Mouse (Mus musculus): ENCODE data around the gene Foxp4. TPM values are rescaled to one million over a fixed set of nuclear protein-coding genes. Genes with fewer than 3 reads are reported as not detected.

Foxp4 gene
- polyA plus RNA-seq, 1 experiment from 2014 or later, result 9.5 TPM

DNA sequence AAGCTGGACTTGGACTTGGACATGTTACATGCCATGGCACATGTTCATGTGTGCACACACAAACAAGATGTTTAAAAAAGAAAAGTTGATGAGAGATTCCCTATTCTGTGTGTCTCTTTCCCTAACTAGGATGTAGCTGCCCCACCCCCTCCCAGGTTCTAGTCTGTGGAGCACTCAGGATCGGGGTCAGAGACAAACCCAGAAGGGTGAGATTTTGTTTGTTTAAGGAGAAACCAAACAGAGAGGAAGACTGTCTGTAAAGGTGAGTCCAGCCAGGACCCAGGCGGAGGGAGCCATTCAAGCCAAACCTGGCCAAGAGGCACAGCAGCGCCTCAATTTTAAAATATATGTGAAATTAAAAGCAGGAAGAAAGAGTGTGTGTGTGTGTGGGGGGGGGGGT, 7.2 kb downstream of the Foxp4 start:
- H3K27ac ChIP-seq, result no peak overlapping the region
- no peak for DNase-seq (ENCODE audit: low spot score)
- WGBS, result 72% methylated on average over 3 of the region's 3 CpGs
- no peak for TF ChIP-seq CTCF (IDR thresholded peaks at IDR 0.05; ENCODE audit: low read depth)
- no peaks in the 10 kb centered on the region for H3K36me3 ChIP-seq (ENCODE audit: insufficient read depth, low read length)
- H3K27me3 ChIP-seq (ENCODE audit: insufficient read depth, low read length), result no peaks in the 10 kb centered on the region
- H3K4me3 ChIP-seq (replicated peaks; ENCODE audit: low read depth, low read length), result no peak overlapping the region
- H3K4me2 ChIP-seq (ENCODE audit: low read length), result no peak overlapping the region
- H3K9ac ChIP-seq (ENCODE audit: low read depth, low read length), result no peak overlapping the region
- H3K9me3 ChIP-seq (replicated peaks; ENCODE audit: low read length), result no peaks in the 10 kb centered on the region
- 0 out of 2 replicates have a peak, but pooled peaks cover 1% of the 10 kb centered on the region for H3K4me1 ChIP-seq (replicated peaks; ENCODE audit: insufficient read depth, low read length)
- ATAC-seq (replicated peaks; ENCODE audit: low FRiP score, low read depth), result no peak

GRCm38 (mm10) chr17:47914676-47915219, 9.7 kb downstream of the Foxp4 start:
- Histone ChIP-seq H3K27ac (no peak overlapping the region), H3K4me3 (replicated peaks; ENCODE audit: low read depth, low read length) (no peak overlapping the region), H3K4me1 (replicated peaks; ENCODE audit: insufficient read depth, low read length) (no peaks in the 10 kb centered on the region), H3K27me3 (ENCODE audit: insufficient read depth, low read length) (no peaks in the 10 kb centered on the region), H3K9ac (ENCODE audit: low read depth, low read length) (no peak overlapping the region), H3K36me3 (ENCODE audit: insufficient read depth, low read length) (no peaks in the 10 kb centered on the region), H3K4me2 (ENCODE audit: low read length) (no peak overlapping the region), H3K9me3 (replicated peaks; ENCODE audit: low read length) (no peaks in the 10 kb centered on the region)
- DNase-seq (ENCODE audit: low spot score), result no peak
- no peak for ATAC-seq (replicated peaks; ENCODE audit: low FRiP score, low read depth)
- WGBS, result 61% methylated on average over 9 of the region's 9 CpGs
- no peak for TF ChIP-seq CTCF (IDR thresholded peaks at IDR 0.05; ENCODE audit: low read depth)

DNA sequence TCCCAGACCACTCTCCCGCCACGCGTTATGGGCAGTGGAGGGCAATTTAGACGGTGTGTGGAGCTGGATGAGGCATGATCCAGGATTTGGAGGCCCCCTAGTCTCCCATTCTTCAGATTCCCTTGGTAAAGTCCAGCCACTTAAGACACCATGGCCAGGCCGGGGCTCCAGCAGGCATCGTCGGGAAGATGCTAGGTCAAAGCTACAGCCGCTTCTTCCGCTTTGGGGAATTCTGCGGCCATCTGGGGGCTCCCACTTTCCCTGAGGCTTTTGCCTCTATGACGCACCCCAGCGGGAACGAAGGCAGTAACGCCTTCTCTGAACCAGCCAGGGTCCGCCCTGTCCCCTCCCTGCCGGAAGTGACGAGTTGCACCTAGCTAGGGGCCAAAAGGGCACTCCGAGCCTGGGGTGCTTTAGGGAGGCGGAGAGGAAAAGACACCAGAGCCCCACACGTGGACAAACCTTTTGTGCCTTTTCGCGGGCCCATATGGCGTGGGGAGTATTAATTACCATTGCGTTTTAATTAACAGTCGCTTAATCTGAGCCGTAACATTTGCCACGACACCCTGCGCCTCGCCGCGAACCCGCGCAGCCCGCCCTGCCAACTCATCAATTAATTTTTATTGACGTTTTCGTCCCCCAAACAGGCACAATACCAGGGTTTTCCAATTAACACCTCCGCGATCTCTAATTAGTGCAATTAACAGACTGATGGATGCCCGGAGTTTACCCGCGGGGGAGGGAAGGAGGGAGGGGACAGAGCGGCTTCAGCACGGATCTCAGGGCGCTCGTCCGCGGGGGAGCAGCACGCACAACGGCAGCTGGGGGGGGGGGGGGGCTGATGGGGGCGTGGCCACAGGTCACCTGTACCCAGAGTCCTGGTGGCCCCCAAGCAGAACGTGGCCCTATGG, 15.1 kb downstream of the Foxp4 start:
- H3K4me1 ChIP-seq (replicated peaks; ENCODE audit: insufficient read depth, low read length), result 0 out of 2 replicates have a peak, but pooled peaks cover 7% of the 10 kb centered on the region
- H3K4me2 ChIP-seq (ENCODE audit: low read length), result peak overlapping the region; percentile 69
- no peak overlapping the region for H3K27ac ChIP-seq
- 20% methylated on average over 50 of the region's 51 CpGs for WGBS
- no peak for TF ChIP-seq CTCF (IDR thresholded peaks at IDR 0.05; ENCODE audit: low read depth)
- H3K27me3 ChIP-seq (ENCODE audit: insufficient read depth, low read length), result no peaks in the 10 kb centered on the region
- H3K9ac ChIP-seq (ENCODE audit: low read depth, low read length), result peak overlapping the region; percentile 25; the same call in 1 of the 2 replicates
- DNase-seq (ENCODE audit: low spot score), result peak; percentile 52
- no peak; the same call in 1 of the 2 replicates for ATAC-seq (replicated peaks; ENCODE audit: low FRiP score, low read depth)
- no peaks in the 10 kb centered on the region for H3K36me3 ChIP-seq (ENCODE audit: insufficient read depth, low read length)
- no peaks in the 10 kb centered on the region for H3K9me3 ChIP-seq (replicated peaks; ENCODE audit: low read length)
- H3K4me3 ChIP-seq (replicated peaks; ENCODE audit: low read depth, low read length), result peak overlapping the region; percentile 34

- ATAC-seq (replicated peaks; ENCODE audit: low FRiP score, low read depth), result no peak
- H3K4me1 ChIP-seq (replicated peaks; ENCODE audit: insufficient read depth, low read length), result 0 out of 2 replicates have a peak, but pooled peaks cover 7% of the 10 kb centered on the region
- WGBS, result 80% methylated on average over 2 of the region's 2 CpGs
These were observed 16.4 kb downstream of the Foxp4 start for GRCm38 (mm10) chr17:47908079-47908478.

DNA sequence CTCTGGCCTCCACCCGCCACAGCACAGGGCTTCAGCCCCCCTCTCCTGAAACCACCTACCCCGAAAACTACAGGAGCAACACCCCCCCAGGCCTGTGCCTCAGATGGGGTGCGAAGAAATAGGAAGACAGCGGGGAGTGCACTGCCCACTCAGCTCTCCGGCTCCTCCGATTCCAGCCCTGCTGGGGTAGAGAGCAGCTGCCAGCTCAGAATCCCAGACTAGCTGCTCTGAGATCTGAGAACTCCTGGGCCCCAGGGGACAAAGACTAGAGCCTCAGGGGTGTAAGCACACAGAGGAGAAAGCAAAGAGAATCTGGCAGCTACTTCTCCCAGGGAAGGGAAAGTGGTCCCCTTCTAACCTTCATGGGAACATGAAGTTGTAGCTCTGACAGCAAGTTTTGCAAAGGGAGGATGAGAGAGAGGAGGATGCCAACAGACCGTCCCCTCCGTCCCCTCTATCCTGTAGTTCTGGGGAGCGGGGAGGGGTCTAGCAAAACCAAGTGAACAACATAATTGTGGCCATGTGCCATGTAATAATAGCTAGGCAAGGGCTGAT, 17.0 kb downstream of the Foxp4 start:
- 59% methylated on average over 9 of the region's 9 CpGs for WGBS
- DNase-seq (ENCODE audit: low spot score), result no peak
- TF ChIP-seq CTCF (IDR thresholded peaks at IDR 0.05; ENCODE audit: low read depth), result no peak

More at GRCm38 (mm10) chr17:47908079-47908478, 16.4 kb downstream of the Foxp4 start:
- Histone ChIP-seq H3K4me3 (replicated peaks; ENCODE audit: low read depth, low read length) (no peak overlapping the region), H3K36me3 (ENCODE audit: insufficient read depth, low read length) (peaks cover 7% of the 10 kb centered on the region; the same call in 1 of the 2 replicates), H3K9ac (ENCODE audit: low read depth, low read length) (no peak overlapping the region), H3K27me3 (ENCODE audit: insufficient read depth, low read length) (no peaks in the 10 kb centered on the region), H3K9me3 (replicated peaks; ENCODE audit: low read length) (no peaks in the 10 kb centered on the region), H3K4me2 (ENCODE audit: low read length) (no peak overlapping the region), H3K27ac (no peak overlapping the region)
- DNase-seq (ENCODE audit: low spot score), result no peak
- no peak for TF ChIP-seq CTCF (IDR thresholded peaks at IDR 0.05; ENCODE audit: low read depth)

More for the DNA sequence above, 17.0 kb downstream of the Foxp4 start:
- Histone ChIP-seq H3K27me3 (ENCODE audit: insufficient read depth, low read length) (no peaks in the 10 kb centered on the region), H3K4me2 (ENCODE audit: low read length) (no peak overlapping the region), H3K36me3 (ENCODE audit: insufficient read depth, low read length) (peaks cover 8% of the 10 kb centered on the region; the same call in 1 of the 2 replicates), H3K4me3 (replicated peaks; ENCODE audit: low read depth, low read length) (no peak overlapping the region), H3K9ac (ENCODE audit: low read depth, low read length) (no peak overlapping the region), H3K4me1 (replicated peaks; ENCODE audit: insufficient read depth, low read length) (0 out of 2 replicates have a peak, but pooled peaks cover 7% of the 10 kb centered on the region), H3K9me3 (replicated peaks; ENCODE audit: low read length) (no peaks in the 10 kb centered on the region), H3K27ac (no peak overlapping the region)
- ATAC-seq (replicated peaks; ENCODE audit: low FRiP score, low read depth), result no peak
